Mouse (Mus musculus) layer of hippocampus, adult 6 months (tissue): ENCODE results near the gene Ankdd1a. TPM values are rescaled to one million over a fixed set of nuclear protein-coding genes. Genes with fewer than 3 reads are reported as not detected.

Experiments used
- long read RNA-seq, 2 experiments: library from polyadenylated mRNA; unstranded; transcript quantifications; one replicate each; pipeline ENCODE4 v2.0.0; 2019 to 2020
- polyA plus RNA-seq: library from polyadenylated mRNA; unstranded; fragments of <200 nt; fragmentation: Nextera tagmentation; gene quantifications from 2 replicates; pipeline ENCODE4 v1.2.3, GENCODE M21; 2021

Ankdd1a gene
- polyA plus RNA-seq = 0.39 TPM in 1 of 2 replicates, not detected in the other
- long read RNA-seq, experiment 1 = 0 reads
- long read RNA-seq, experiment 2, partial matches to known transcripts = 0 of 4 reads
- long read RNA-seq, experiment 2, other reads (novel, unspliced or antisense) = 4 of 4 reads

GRCm38 (mm10) chr9:65519807-65520504, at the start of gene Ankdd1a:
Ankdd1a (minus strand) TSS chr9:65520193.

DNA sequence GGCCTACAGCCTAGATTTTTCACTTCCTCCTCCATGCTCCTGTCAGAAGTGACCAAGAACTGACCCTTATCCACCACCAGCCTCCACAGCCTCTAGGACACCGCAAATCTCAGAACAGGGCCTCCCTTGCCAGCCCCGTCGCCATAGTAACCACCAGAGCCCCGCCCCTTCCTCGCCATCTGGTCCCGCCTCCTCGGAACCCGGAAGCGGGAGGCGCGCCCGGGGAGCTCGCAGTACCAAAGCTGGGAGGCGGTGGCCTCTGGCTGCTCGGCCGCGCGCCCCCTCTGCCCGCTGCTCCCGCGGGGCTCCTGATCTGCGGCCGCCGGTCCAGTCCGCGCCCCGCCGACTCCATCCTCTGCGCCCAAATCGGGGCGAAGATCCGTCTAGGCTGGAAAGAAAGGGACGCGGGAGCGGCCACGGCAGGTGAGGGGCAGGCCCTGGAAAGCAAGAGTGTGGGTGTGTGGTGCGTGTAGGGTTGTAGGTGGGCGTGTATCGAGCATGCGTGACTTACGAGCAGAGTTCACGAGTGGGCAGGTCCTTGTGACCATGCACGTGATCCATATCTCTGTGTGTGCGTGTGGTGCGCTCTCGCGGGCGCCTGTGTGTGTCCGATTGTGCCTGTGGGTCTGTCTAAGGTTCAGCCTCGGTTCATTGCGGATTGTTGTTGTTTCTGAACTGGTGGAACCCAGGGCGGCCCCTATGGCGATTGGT, 59.1 kb downstream of the Ankdd1a start, which contains the start of gene Spg21:
TSS of gene Spg21 (plus strand) at position 216 of the 711 bp plus-strand sequence.

Other genes with a start within 250 kb of the Ankdd1a start
- 23.4 and 25.7 TPM in 2 replicates for gene Clpx, start 225.9 kb downstream of the Ankdd1a start, polyA plus RNA-seq
- gene Pdcd7, start 174.1 kb downstream of the Ankdd1a start, polyA plus RNA-seq = 6.8 and 8.5 TPM in 2 replicates
- gene Ubap1l, start 159.2 kb downstream of the Ankdd1a start, polyA plus RNA-seq = 0.10 TPM in 1 of 2 replicates, not detected in the other
- gene Kbtbd13, start 128.5 kb downstream of the Ankdd1a start, polyA plus RNA-seq = 0.28 and 0.29 TPM in 2 replicates
- 2.4 and 3.4 TPM in 2 replicates for gene Rasl12, start 121.7 kb downstream of the Ankdd1a start, polyA plus RNA-seq
- 0.30 TPM in 1 of 2 replicates, not detected in the other for gene Slc51b, start 97.2 kb downstream of the Ankdd1a start, polyA plus RNA-seq
- 10.3 and 12.3 TPM in 2 replicates for gene Mtfmt, start 84.4 kb downstream of the Ankdd1a start, polyA plus RNA-seq
- 50.2 and 52.2 TPM in 2 replicates for gene Spg21, start 59.2 kb downstream of the Ankdd1a start, polyA plus RNA-seq
- gene Plekho2, start 59.8 kb upstream of the Ankdd1a start, polyA plus RNA-seq = 5.1 and 5.6 TPM in 2 replicates
- 0.16 and 0.24 TPM in 2 replicates for gene Pif1, start 67.0 kb upstream of the Ankdd1a start, polyA plus RNA-seq
- gene Rbpms2, start 109.5 kb upstream of the Ankdd1a start, polyA plus RNA-seq = 3.2 and 3.4 TPM in 2 replicates
- gene Oaz2, start 147.8 kb upstream of the Ankdd1a start, polyA plus RNA-seq = 269 and 278 TPM in 2 replicates